Mouse (Mus musculus): ENCODE results near the gene Cfap300. TPM values are rescaled to one million over a fixed set of nuclear protein-coding genes. Genes with fewer than 3 reads are reported as not detected.

Cfap300 gene
- total and polyA plus RNA-seq, 3 experiments: not detected

DNA sequence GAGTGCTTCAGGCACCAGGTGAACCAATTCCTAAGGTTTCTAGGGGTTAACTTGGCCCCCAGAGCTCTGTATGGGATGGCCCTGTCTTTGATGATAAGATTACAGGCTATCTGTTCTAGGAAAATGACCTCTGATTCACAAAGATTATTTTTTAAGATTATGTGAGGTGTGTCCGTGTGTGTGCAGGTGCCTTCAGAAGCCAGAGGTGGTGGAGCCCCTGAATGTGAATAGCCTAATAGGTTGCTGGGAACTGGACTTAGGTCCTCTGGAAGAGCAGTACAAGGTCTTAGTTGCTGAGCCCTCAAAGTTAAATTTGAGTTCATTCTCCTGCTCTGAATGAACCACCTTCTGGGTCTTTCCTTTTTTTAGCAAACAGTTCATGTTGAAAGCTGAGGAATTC is 8.5 kb downstream of the Cfap300 start:
- TF ChIP-seq MEF2A (IDR thresholded peaks at IDR 0.05; ENCODE audit: extremely low read depth, insufficient replicate concordance, low read depth, low read length, poor library complexity, severe bottlenecking): no peak
- TF ChIP-seq USF2 (IDR thresholded peaks at IDR 0.05; ENCODE audit: borderline replicate concordance in 1 of 2, insufficient read depth in 1 of 2, low read depth in 1 of 2, low read length in 2 of 2): no peak
- TF ChIP-seq NRF1 (IDR thresholded peaks at IDR 0.05; ENCODE audit: insufficient read depth, low read depth, low read length, poor library complexity, severe bottlenecking): no peak
- no peak for TF ChIP-seq JUND (IDR thresholded peaks at IDR 0.05; ENCODE audit: low read depth, low read length)
- no peak for TF ChIP-seq CHD1 (IDR thresholded peaks at IDR 0.05; ENCODE audit: low read depth, low read length)
- TF ChIP-seq CTCF (IDR thresholded peaks at IDR 0.05 in 2 of 3, conservative IDR thresholded peaks at IDR 0.05 in 1 of 3; ENCODE audit: control insufficient read depth in 1 of 3, insufficient read depth in 1 of 3, low read depth in 2 of 3, low read length in 3 of 3, poor library complexity in 1 of 3, severe bottlenecking in 1 of 3): no peak
- no peak for TF ChIP-seq MXI1 (IDR thresholded peaks at IDR 0.05; ENCODE audit: low read depth, low read length)
- no peak for TF ChIP-seq POLR2A (IDR thresholded peaks at IDR 0.05; ENCODE audit: control insufficient read depth in 1 of 2, insufficient read depth in 1 of 2, low read depth in 1 of 2, low read length in 2 of 2, poor library complexity in 1 of 2)
- TF ChIP-seq EP300 (IDR thresholded peaks at IDR 0.05; ENCODE audit: low read depth in 1 of 2, low read length in 2 of 2): no peak
- no peak for TF ChIP-seq TAL1 (IDR thresholded peaks at IDR 0.05; ENCODE audit: low read length)
- H3K9ac ChIP-seq (ENCODE audit: control insufficient read depth, low read depth, low read length, poor library complexity, severe bottlenecking): no peak overlapping the region
- H3K27ac ChIP-seq (ENCODE audit: control insufficient read depth, low read depth, low read length): no peak overlapping the region
- H3K27me3 ChIP-seq (ENCODE audit: control insufficient read depth in 1 of 2, insufficient read depth in 2 of 2, low read length in 2 of 2): no peaks in the 10 kb centered on the region; a peak in 1 of 4 replicates
- no peaks in the 10 kb centered on the region for H3K9me3 ChIP-seq (replicated peaks; ENCODE audit: insufficient read depth, low read length)
- no peaks in the 10 kb centered on the region for H3K4me1 ChIP-seq (ENCODE audit: control insufficient read depth in 1 of 2, insufficient read depth in 2 of 2, low read length in 2 of 2)
- DNase-seq (ENCODE audit: low read depth, low spot score): no peak
- no peaks in the 10 kb centered on the region for H3K36me3 ChIP-seq (ENCODE audit: control insufficient read depth in 1 of 2, insufficient read depth in 2 of 2, low read length in 2 of 2)
- H3K79me2 ChIP-seq (ENCODE audit: control insufficient read depth, insufficient read depth, low read length, poor library complexity): no peaks in the 10 kb centered on the region
- H3K4me3 ChIP-seq (ENCODE audit: control insufficient read depth in 1 of 2, insufficient read depth in 1 of 2, low read depth in 2 of 2, low read length in 2 of 2): no peak overlapping the region

DNA sequence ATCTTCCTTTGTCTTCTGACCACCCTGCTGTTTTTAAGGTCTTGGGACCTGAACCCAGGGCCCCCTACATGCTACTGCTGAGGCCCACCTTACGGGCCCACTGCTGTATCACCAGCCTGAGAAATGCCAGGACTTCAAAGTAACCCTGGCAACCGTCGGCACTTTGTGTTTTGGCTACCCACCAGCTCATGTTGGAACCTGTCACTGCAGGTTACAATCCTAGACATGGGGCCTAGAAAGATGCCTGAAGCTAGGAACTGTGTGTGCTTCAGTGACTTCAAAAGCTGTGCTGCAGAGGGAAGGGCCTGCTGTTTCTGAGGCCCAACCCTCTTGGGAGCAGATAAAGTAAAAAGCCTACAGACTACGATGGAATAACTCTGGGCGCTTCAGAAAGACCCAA is 9.8 kb downstream of the Cfap300 start:
- H3K36me3 ChIP-seq (ENCODE audit: control insufficient read depth in 1 of 2, insufficient read depth in 2 of 2, low read length in 2 of 2): no peaks in the 10 kb centered on the region
- no peaks in the 10 kb centered on the region for H3K4me1 ChIP-seq (ENCODE audit: control insufficient read depth in 1 of 2, insufficient read depth in 2 of 2, low read length in 2 of 2)
- no peak overlapping the region for H3K9ac ChIP-seq (ENCODE audit: control insufficient read depth, low read depth, low read length, poor library complexity, severe bottlenecking)
- no peaks in the 10 kb centered on the region for H3K79me2 ChIP-seq (ENCODE audit: control insufficient read depth, insufficient read depth, low read length, poor library complexity)
- DNase-seq (ENCODE audit: low read depth, low spot score): no peak
- H3K27ac ChIP-seq (ENCODE audit: control insufficient read depth, low read depth, low read length): no peak overlapping the region
- no peaks in the 10 kb centered on the region for H3K9me3 ChIP-seq (replicated peaks; ENCODE audit: insufficient read depth, low read length)
- TF ChIP-seq ELF1 (IDR thresholded peaks at IDR 0.05; ENCODE audit: low read depth, low read length) (no peak), ZMIZ1 (IDR thresholded peaks at IDR 0.05; ENCODE audit: low read depth, low read length) (no peak), TAL1 (IDR thresholded peaks at IDR 0.05; ENCODE audit: low read length) (no peak), HCFC1 (IDR thresholded peaks at IDR 0.05; ENCODE audit: low read depth, low read length) (no peak), GATA1 (IDR thresholded peaks at IDR 0.05; ENCODE audit: low read depth, low read length) (no peak), EP300 (IDR thresholded peaks at IDR 0.05; ENCODE audit: low read depth in 1 of 2, low read length in 2 of 2) (no peak), POLR2AphosphoS5 (IDR thresholded peaks at IDR 0.05; ENCODE audit: borderline replicate concordance, low read depth, low read length) (no peak), ZNF384 (IDR thresholded peaks at IDR 0.05; ENCODE audit: low read depth, low read length) (no peak), BHLHE40 (IDR thresholded peaks at IDR 0.05; ENCODE audit: borderline replicate concordance, low read depth, low read length) (no peak), MXI1 (IDR thresholded peaks at IDR 0.05; ENCODE audit: low read depth, low read length) (no peak), SIN3A (IDR thresholded peaks at IDR 0.05; ENCODE audit: low read length) (no peak), MAZ (IDR thresholded peaks at IDR 0.05; ENCODE audit: low read depth, low read length) (no peak), MEF2A (IDR thresholded peaks at IDR 0.05; ENCODE audit: extremely low read depth, insufficient replicate concordance, low read depth, low read length, poor library complexity, severe bottlenecking) (no peak), CHD1 (IDR thresholded peaks at IDR 0.05; ENCODE audit: low read depth, low read length) (no peak), RAD21 (IDR thresholded peaks at IDR 0.05; ENCODE audit: low read depth, low read length) (no peak)
- H3K27me3 ChIP-seq (ENCODE audit: control insufficient read depth in 1 of 2, insufficient read depth in 2 of 2, low read length in 2 of 2): no peaks in the 10 kb centered on the region; a peak in 1 of 4 replicates
- no peak overlapping the region for H3K4me3 ChIP-seq (ENCODE audit: control insufficient read depth in 1 of 2, insufficient read depth in 1 of 2, low read depth in 2 of 2, low read length in 2 of 2)
